Mouse (Mus musculus): ENCODE measurements around the gene Flii. TPM values are rescaled to one million over a fixed set of nuclear protein-coding genes. Genes with fewer than 3 reads are reported as not detected.

Gene Flii
- total and polyA plus RNA-seq, 3 experiments, result 49.5 to 112 (median 88.6) TPM

DNA sequence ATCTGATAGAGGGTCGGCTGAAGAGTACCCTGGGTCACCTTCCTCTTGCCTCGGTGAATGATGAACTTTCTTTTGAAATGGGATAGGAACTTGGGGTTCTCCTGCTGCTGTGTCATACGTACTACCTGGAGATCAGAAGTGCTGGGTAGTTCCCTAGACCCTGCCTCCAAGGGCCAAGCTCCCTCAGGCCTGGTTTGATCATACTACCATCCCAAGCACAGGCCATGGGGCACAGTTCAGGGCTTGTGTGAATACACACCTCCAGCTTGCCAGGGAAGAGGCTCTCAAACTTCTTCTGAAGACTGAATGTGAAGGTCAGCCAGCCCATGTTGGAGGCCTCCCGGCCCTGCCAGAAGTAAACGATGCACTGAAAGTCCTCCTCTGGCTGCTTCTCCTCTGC, 11.2 kb downstream of the Flii start:
- H3K79me2 ChIP-seq (replicated peaks; ENCODE audit: control insufficient read depth, extremely low read depth, insufficient read depth, poor library complexity, severe bottlenecking), result no peaks in the 10 kb centered on the region
- H3K36me3 ChIP-seq (replicated peaks in 1 of 2; ENCODE audit: control insufficient read depth in 1 of 2, insufficient read depth in 1 of 2, low read length in 1 of 2), result peaks cover 90 to 97% of the 10 kb centered on the region in 2 experiments
- no peak for TF ChIP-seq POLR2AphosphoS2 (IDR thresholded peaks at IDR 0.05; ENCODE audit: low read depth, low read length)
- no peak for TF ChIP-seq MAZ (IDR thresholded peaks at IDR 0.05; ENCODE audit: low read depth, low read length)
- no peak for TF ChIP-seq POLR2A (IDR thresholded peaks at IDR 0.05; ENCODE audit: low read depth, low read length)
- TF ChIP-seq ZMIZ1 (IDR thresholded peaks at IDR 0.05; ENCODE audit: low read depth, low read length), result no peak
- no peak for TF ChIP-seq NRF1 (IDR thresholded peaks at IDR 0.05; ENCODE audit: low read depth, low read length)
- no peak for TF ChIP-seq JUN (IDR thresholded peaks at IDR 0.05; ENCODE audit: insufficient read depth, low read depth, low read length)
- TF ChIP-seq MXI1 (IDR thresholded peaks at IDR 0.05; ENCODE audit: low read depth, low read length), result no peak
- no peak for TF ChIP-seq UBTF (IDR thresholded peaks at IDR 0.05; ENCODE audit: low read depth, low read length)
- no peak for TF ChIP-seq MAFK (IDR thresholded peaks at IDR 0.05; ENCODE audit: insufficient replicate concordance, low read length)
- TF ChIP-seq GABPA (IDR thresholded peaks at IDR 0.05; ENCODE audit: insufficient replicate concordance, low read depth, low read length), result no peak
- TF ChIP-seq HCFC1 (IDR thresholded peaks at IDR 0.05; ENCODE audit: low read depth, low read length), result no peak
- no peak for TF ChIP-seq JUND (conservative IDR thresholded peaks at IDR 0.05; ENCODE audit: low read depth, low read length)
- no peaks in the 10 kb centered on the region for H3K9me3 ChIP-seq (replicated peaks; ENCODE audit: low read length)
- H3K4me3 ChIP-seq (replicated peaks in 1 of 3; ENCODE audit: low read depth in 2 of 3, low read length in 2 of 3, poor library complexity in 1 of 3), result no peak overlapping the region
- no peak overlapping the region for H3K9ac ChIP-seq (ENCODE audit: insufficient read depth, low read depth)
- DNase-seq (ENCODE audit: extremely low read depth), result no peak
- no peak overlapping the region for H3K4me2 ChIP-seq (ENCODE audit: insufficient read depth, low read depth, poor library complexity, severe bottlenecking)
- H3K27ac ChIP-seq (ENCODE audit: insufficient read depth, low read depth), result no peak overlapping the region
- in situ Hi-C loops (cut with MboI; ENCODE audit: low pct_ligation_motif_present, low pct_unique_long_range_greater_than_20kb, low sequenced_read_pairs), result no loop called here
- dilution Hi-C loops (cut with MboI; ENCODE audit: extremely low pct_ligation_motif_present, extremely low pct_unique_long_range_greater_than_20kb, low sequenced_read_pairs), result no loop called here
- H3K27me3 ChIP-seq (replicated peaks), result no peaks in the 10 kb centered on the region
- H3K4me1 ChIP-seq (ENCODE audit: control insufficient read depth in 1 of 2, insufficient read depth in 2 of 2), result no peaks in the 10 kb centered on the region

DNA sequence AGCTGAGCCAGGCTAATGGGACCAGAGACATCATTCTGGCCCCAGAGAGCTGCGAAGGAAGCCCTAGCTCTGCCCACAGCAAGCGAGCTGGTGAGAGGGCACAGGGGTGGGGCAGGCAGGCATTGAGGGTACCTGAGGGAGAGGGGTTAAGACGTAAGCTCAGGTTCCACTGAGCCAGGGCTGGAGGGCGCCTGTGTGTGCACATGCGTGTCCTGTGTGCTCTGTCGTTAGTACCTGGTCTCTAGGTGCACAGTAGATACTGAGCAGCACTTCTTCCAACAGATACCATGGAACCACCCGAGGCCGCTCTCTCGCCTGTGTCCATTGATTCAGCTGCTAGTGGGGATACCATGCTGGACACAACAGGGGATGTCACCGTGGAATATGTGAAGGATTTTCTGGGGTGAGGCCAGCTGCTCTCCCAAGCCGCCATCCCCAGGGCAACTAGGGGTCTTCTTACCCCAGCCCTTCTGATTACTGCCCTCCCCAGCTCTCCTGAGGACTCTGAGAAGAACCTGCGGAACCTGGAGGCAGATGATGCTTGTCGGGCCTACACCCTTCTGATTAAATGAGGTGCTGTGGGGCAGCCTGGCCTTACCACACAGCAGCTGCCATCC, 14.3 kb downstream of the Flii start:
- Histone ChIP-seq H3K36me3 (replicated peaks in 1 of 2; ENCODE audit: control insufficient read depth in 1 of 2, insufficient read depth in 1 of 2, low read length in 1 of 2) (peaks cover 88 to 98% of the 10 kb centered on the region in 2 experiments), H3K4me3 (replicated peaks in 1 of 3; ENCODE audit: low read depth in 2 of 3, low read length in 2 of 3, poor library complexity in 1 of 3) (no peak overlapping the region), H3K4me1 (ENCODE audit: control insufficient read depth in 1 of 2, insufficient read depth in 2 of 2) (peaks cover 0 to 5% of the 10 kb centered on the region in 2 experiments; a peak in 1 of 4 replicates), H3K27me3 (replicated peaks) (no peaks in the 10 kb centered on the region), H3K4me2 (ENCODE audit: insufficient read depth, low read depth, poor library complexity, severe bottlenecking) (no peak overlapping the region), H3K9ac (ENCODE audit: insufficient read depth, low read depth) (no peak overlapping the region), H3K9me3 (replicated peaks; ENCODE audit: low read length) (no peaks in the 10 kb centered on the region), H3K79me2 (replicated peaks; ENCODE audit: control insufficient read depth, extremely low read depth, insufficient read depth, poor library complexity, severe bottlenecking) (no peaks in the 10 kb centered on the region), H3K27ac (ENCODE audit: insufficient read depth, low read depth) (no peak overlapping the region)
- TF ChIP-seq TCF12 (IDR thresholded peaks at IDR 0.05; ENCODE audit: low read depth, low read length), result no peak
- TF ChIP-seq MAFK (IDR thresholded peaks at IDR 0.05; ENCODE audit: insufficient replicate concordance, low read length), result no peak
- TF ChIP-seq CHD1 (IDR thresholded peaks at IDR 0.05; ENCODE audit: low read depth, low read length), result no peak
- in situ Hi-C loops (cut with MboI; ENCODE audit: low pct_ligation_motif_present, low pct_unique_long_range_greater_than_20kb, low sequenced_read_pairs) (no loop called here), dilution Hi-C loops (cut with MboI; ENCODE audit: extremely low pct_ligation_motif_present, extremely low pct_unique_long_range_greater_than_20kb, low sequenced_read_pairs) (no loop called here)
- DNase-seq (ENCODE audit: extremely low read depth), result no peak
